Mouse (Mus musculus) urinary bladder, adult 18-20 months (tissue): Measurements from ENCODE around the gene Gm49325.

Source experiments
- DNase-seq, 2 experiments: peaks; one replicate each; pipeline ENCODE4 v3.0.0; 2022; ENCODE audit warnings: low spot score in 2 of 2, mixed read lengths in 2 of 2

The Gm49325 gene

GRCm38 (mm10) chr10:77589117-77589516, 16.9 kb upstream of the Gm49325 start:
- no peak for DNase-seq

- DNase-seq, result no peak
Measured at GRCm38 (mm10) chr10:77589749-77590148, 16.2 kb upstream of the Gm49325 start.

GRCm38 (mm10) chr10:77590812-77591211, 15.2 kb upstream of the Gm49325 start:
- DNase-seq, result no peak

GRCm38 (mm10) chr10:77591546-77591945, 14.5 kb upstream of the Gm49325 start:
- DNase-seq, result no peak

- no peak for DNase-seq
Measured at GRCm38 (mm10) chr10:77596060-77596459, 9.9 kb upstream of the Gm49325 start.

GRCm38 (mm10) chr10:77603021-77603420, 3.0 kb upstream of the Gm49325 start:
- no peak for DNase-seq

GRCm38 (mm10) chr10:77604111-77604510, 1.9 kb upstream of the Gm49325 start:
- DNase-seq, result no peak

- DNase-seq, result no peak
Measured at GRCm38 (mm10) chr10:77604958-77605357, 1.0 kb upstream of the Gm49325 start.

- no peak for DNase-seq
Measured at GRCm38 (mm10) chr10:77605368-77605767, 629 bp upstream of the Gm49325 start.

GRCm38 (mm10) chr10:77606855-77607254, 858 bp downstream of the Gm49325 start:
- peak in 1 of 2 experiments; percentile 18 for DNase-seq

GRCm38 (mm10) chr10:77607441-77607840, 1.4 kb downstream of the Gm49325 start:
- no peak for DNase-seq

GRCm38 (mm10) chr10:77608589-77608988, 2.6 kb downstream of the Gm49325 start:
- no peak for DNase-seq

- DNase-seq, result no peak
Measured at GRCm38 (mm10) chr10:77610221-77610961, 4.4 kb downstream of the Gm49325 start.

GRCm38 (mm10) chr10:77613409-77613808, 7.4 kb downstream of the Gm49325 start:
- DNase-seq, result peak in 1 of 2 experiments; percentile 14

GRCm38 (mm10) chr10:77615647-77616046, 9.7 kb downstream of the Gm49325 start:
- DNase-seq, result no peak

GRCm38 (mm10) chr10:77616166-77616565, 10.2 kb downstream of the Gm49325 start:
- DNase-seq, result no peak

GRCm38 (mm10) chr10:77616926-77617325, 10.9 kb downstream of the Gm49325 start:
- no peak for DNase-seq

GRCm38 (mm10) chr10:77621546-77621945, 15.5 kb downstream of the Gm49325 start:
- no peak for DNase-seq

- DNase-seq, result peak; percentile 88 to 92
Measured at GRCm38 (mm10) chr10:77622055-77622988, 16.3 kb downstream of the Gm49325 start, which contains the start of gene Ube2g2. TSS of gene Ube2g2 (plus strand) at chr10:77622275.

- peak in 1 of 2 experiments; percentile 20 for DNase-seq
Measured at GRCm38 (mm10) chr10:77623069-77623492, 17.1 kb downstream of the Gm49325 start.

GRCm38 (mm10) chr10:77623639-77624400, 17.8 kb downstream of the Gm49325 start:
- no peak for DNase-seq

- peak in 1 of 2 experiments; percentile 67 for DNase-seq
Measured at GRCm38 (mm10) chr10:77624570-77624995, 18.6 kb downstream of the Gm49325 start.
